Mouse (Mus musculus) adrenal gland, postnatal 4 days (tissue): ENCODE data around the gene Mst1. TPM values are rescaled to one million over a fixed set of nuclear protein-coding genes. Genes with fewer than 3 reads are reported as not detected.

Experiments used
- DNase-seq, 2 experiments: peaks; one replicate each; pipeline ENCODE4 v3.0.0; 2021 to 2022; ENCODE audit warnings: low spot score in 2 of 2, mixed read lengths in 2 of 2
- microRNA-seq: library from miRNA; unstranded; fragments of <30 nt; microRNA quantifications from one replicate; pipeline ENCODE4 v1.2.0, GENCODE M21; 2021
- total RNA-seq, 2 experiments: library from RNA; stranded (reverse); gene quantifications; 2 replicates each; pipeline ENCODE4 v1.2.3; 2021

The Mst1 gene
- total RNA-seq, 2 experiments from 2014 or later, result 0.67 to 10.3 TPM

- no peak for DNase-seq
These were observed 48.0 kb downstream of the Mst1 start for GRCm38 (mm10) chr9:108128248-108128647.

GRCm38 (mm10) chr9:108129042-108129948 lies 49.1 kb downstream of the Mst1 start:
- no peak for DNase-seq

- DNase-seq, result no peak
These were observed 51.3 kb downstream of the Mst1 start for GRCm38 (mm10) chr9:108131502-108131901.

- no peak for DNase-seq
These were observed 52.1 kb downstream of the Mst1 start for GRCm38 (mm10) chr9:108132373-108132772.

- no peak for DNase-seq
These were observed 53.2 kb downstream of the Mst1 start for GRCm38 (mm10) chr9:108133478-108133877.

Small RNAs within 50 kb of the gene (microRNA-seq; reads per million reads assigned to microRNA genes)
- gene Gm47303, result not detected
- gene Mir7088, result not detected

Other genes with a start within 250 kb of the Mst1 start
- gene Rbm6, start 207.2 kb upstream of the Mst1 start, total RNA-seq, result 10 to 100 TPM; 56.4 to 61.8 TPM
- gene Mon1a, start 192.3 kb upstream of the Mst1 start, total RNA-seq, result 10 to 100 TPM; 11.8 to 11.9 TPM
- gene Mst1r, start 173.6 kb upstream of the Mst1 start, total RNA-seq, result 10 to 100 TPM; 10.8 to 15.7 TPM
- not detected for gene Actl11, start 152.0 kb upstream of the Mst1 start, total RNA-seq
- 1 to 10 TPM; 3.5 to 4.0 TPM for gene Camkv, start 144.8 kb upstream of the Mst1 start, total RNA-seq
- 10 to 100 TPM; 14.4 to 16.3 TPM for gene Traip, start 130.3 kb upstream of the Mst1 start, total RNA-seq
- 10 to 100 TPM; 21.8 to 32.0 TPM for gene Uba7, start 104.9 kb upstream of the Mst1 start, total RNA-seq
- gene Gm20661, start 97.4 kb upstream of the Mst1 start, total RNA-seq, result 1 to 10 TPM; 1.1 to 1.4 TPM
- 10 to 100 TPM; 16.0 to 16.6 TPM for gene Inka1, start 94.6 kb upstream of the Mst1 start, total RNA-seq
- 1 to 10 TPM; 2.9 to 5.4 TPM for gene Cdhr4, start 87.9 kb upstream of the Mst1 start, total RNA-seq
- 1 to 10 TPM in 1 of 2 experiments, under 1 TPM in 1; 0.53 to 1.3 TPM for gene Gm20662, start 84.1 kb upstream of the Mst1 start, total RNA-seq
- 100 to 1,000 TPM; 123 to 128 TPM for gene Ip6k1, start 77.9 kb upstream of the Mst1 start, total RNA-seq
- gene Gmppb, start 31.2 kb upstream of the Mst1 start, total RNA-seq, result 10 to 100 TPM; 16.2 to 18.4 TPM
- gene Amigo3, start 27.3 kb upstream of the Mst1 start, total RNA-seq, result 1 to 10 TPM; 3.0 to 3.7 TPM
- 10 to 100 TPM; 73.2 to 76.8 TPM for gene Rnf123, start 2.9 kb downstream of the Mst1 start, total RNA-seq
- gene Apeh, start 14.2 kb downstream of the Mst1 start, total RNA-seq, result 100 to 1,000 TPM in 1 of 2 experiments, 10 to 100 TPM in 1; 93.0 to 110 TPM
- gene Bsn, start 109.9 kb downstream of the Mst1 start, total RNA-seq, result 1 to 10 TPM; 3.9 to 4.4 TPM
- 100 to 1,000 TPM; 158 to 188 TPM for gene Dag1, start 183.5 kb downstream of the Mst1 start, total RNA-seq
- 10 to 100 TPM; 26.4 to 27.2 TPM for gene Nicn1, start 210.0 kb downstream of the Mst1 start, total RNA-seq
- gene Amt, start 216.4 kb downstream of the Mst1 start, total RNA-seq, result 10 to 100 TPM in 1 of 2 experiments, 1 to 10 TPM in 1; 9.5 to 10.8 TPM
- 100 to 1,000 TPM; 357 to 360 TPM for gene Rhoa, start 225.7 kb downstream of the Mst1 start, total RNA-seq
- gene Tcta, start 225.7 kb downstream of the Mst1 start, total RNA-seq, result 10 to 100 TPM; 32.7 to 36.7 TPM